Mouse (Mus musculus): ENCODE measurements around the gene Marf1. TPM values are rescaled to one million over a fixed set of nuclear protein-coding genes. Genes with fewer than 3 reads are reported as not detected.

Gene Marf1
- polyA plus RNA-seq, 1 experiment from 2014 or later = 16.3 TPM

- 73% methylated on average over 3 of the region's 3 CpGs for WGBS
- ATAC-seq (ENCODE audit: low FRiP score, low TSS enrichment) = no peak
- no peak overlapping the region for H3K27ac ChIP-seq (ENCODE audit: low read length)
These were observed 19.9 kb downstream of the Marf1 start for GRCm38 (mm10) chr16:14143298-14143697.

GRCm38 (mm10) chr16:14139106-14139505, 24.0 kb downstream of the Marf1 start:
- H3K4me3 ChIP-seq (ENCODE audit: low read length) = no peak overlapping the region
- no peak overlapping the region for H3K9ac ChIP-seq (replicated peaks; ENCODE audit: low read length)
- H3K4me1 ChIP-seq (ENCODE audit: insufficient read depth, low read length) = no peaks in the 10 kb centered on the region
- H3K9me3 ChIP-seq (ENCODE audit: low read length) = no peaks in the 10 kb centered on the region
- ATAC-seq (ENCODE audit: low FRiP score, low TSS enrichment) = no peak
- no peak overlapping the region for H3K27ac ChIP-seq (ENCODE audit: low read length)
- H3K27me3 ChIP-seq (ENCODE audit: insufficient read depth, low read length) = no peaks in the 10 kb centered on the region
- peaks cover 60% of the 10 kb centered on the region for H3K36me3 ChIP-seq (ENCODE audit: insufficient read depth, low read length)
- no peak overlapping the region for H3K4me2 ChIP-seq (replicated peaks; ENCODE audit: low read depth, low read length)

More at GRCm38 (mm10) chr16:14143298-14143697, 19.9 kb downstream of the Marf1 start:
- Histone ChIP-seq H3K4me3 (ENCODE audit: low read length) (no peak overlapping the region), H3K9ac (replicated peaks; ENCODE audit: low read length) (no peak overlapping the region), H3K9me3 (ENCODE audit: low read length) (no peaks in the 10 kb centered on the region), H3K4me1 (ENCODE audit: insufficient read depth, low read length) (no peaks in the 10 kb centered on the region), H3K27me3 (ENCODE audit: insufficient read depth, low read length) (no peaks in the 10 kb centered on the region), H3K36me3 (ENCODE audit: insufficient read depth, low read length) (peaks cover 71% of the 10 kb centered on the region), H3K4me2 (replicated peaks; ENCODE audit: low read depth, low read length) (no peak overlapping the region)

- Histone ChIP-seq H3K4me2 (replicated peaks; ENCODE audit: low read depth, low read length) (no peak overlapping the region), H3K9ac (replicated peaks; ENCODE audit: low read length) (no peak overlapping the region), H3K4me3 (ENCODE audit: low read length) (no peak overlapping the region), H3K36me3 (ENCODE audit: insufficient read depth, low read length) (peaks cover 61% of the 10 kb centered on the region), H3K9me3 (ENCODE audit: low read length) (no peaks in the 10 kb centered on the region), H3K27me3 (ENCODE audit: insufficient read depth, low read length) (no peaks in the 10 kb centered on the region), H3K27ac (ENCODE audit: low read length) (no peak overlapping the region), H3K4me1 (ENCODE audit: insufficient read depth, low read length) (no peaks in the 10 kb centered on the region)
- WGBS = 86% methylated on average over 1 of the region's 1 CpGs
- ATAC-seq (ENCODE audit: low FRiP score, low TSS enrichment) = no peak
These were observed 25.1 kb downstream of the Marf1 start for GRCm38 (mm10) chr16:14137976-14138561.

GRCm38 (mm10) chr16:14135014-14135413, 28.1 kb downstream of the Marf1 start:
- H3K27me3 ChIP-seq (ENCODE audit: insufficient read depth, low read length) = no peaks in the 10 kb centered on the region
- H3K4me1 ChIP-seq (ENCODE audit: insufficient read depth, low read length) = no peaks in the 10 kb centered on the region
- H3K4me2 ChIP-seq (replicated peaks; ENCODE audit: low read depth, low read length) = no peak overlapping the region
- no peak overlapping the region for H3K27ac ChIP-seq (ENCODE audit: low read length)
- ATAC-seq (ENCODE audit: low FRiP score, low TSS enrichment) = no peak
- no peak overlapping the region for H3K9ac ChIP-seq (replicated peaks; ENCODE audit: low read length)
- no peaks in the 10 kb centered on the region for H3K9me3 ChIP-seq (ENCODE audit: low read length)
- no peak overlapping the region for H3K4me3 ChIP-seq (ENCODE audit: low read length)
- peaks cover 61% of the 10 kb centered on the region for H3K36me3 ChIP-seq (ENCODE audit: insufficient read depth, low read length)
- 89% methylated on average over 2 of the region's 2 CpGs for WGBS

GRCm38 (mm10) chr16:14131838-14132237, 31.3 kb downstream of the Marf1 start:
- Histone ChIP-seq H3K36me3 (ENCODE audit: insufficient read depth, low read length) (peaks cover 47% of the 10 kb centered on the region), H3K4me3 (ENCODE audit: low read length) (no peak overlapping the region), H3K27me3 (ENCODE audit: insufficient read depth, low read length) (no peaks in the 10 kb centered on the region), H3K4me1 (ENCODE audit: insufficient read depth, low read length) (no peaks in the 10 kb centered on the region), H3K27ac (ENCODE audit: low read length) (no peak overlapping the region), H3K9ac (replicated peaks; ENCODE audit: low read length) (no peak overlapping the region), H3K4me2 (replicated peaks; ENCODE audit: low read depth, low read length) (no peak overlapping the region), H3K9me3 (ENCODE audit: low read length) (no peaks in the 10 kb centered on the region)
- WGBS = 87% methylated on average over 5 of the region's 5 CpGs
- no peak for ATAC-seq (ENCODE audit: low FRiP score, low TSS enrichment)

- Histone ChIP-seq H3K4me1 (ENCODE audit: insufficient read depth, low read length) (no peaks in the 10 kb centered on the region), H3K27me3 (ENCODE audit: insufficient read depth, low read length) (no peaks in the 10 kb centered on the region), H3K9ac (replicated peaks; ENCODE audit: low read length) (no peak overlapping the region), H3K4me3 (ENCODE audit: low read length) (no peak overlapping the region), H3K9me3 (ENCODE audit: low read length) (no peaks in the 10 kb centered on the region), H3K4me2 (replicated peaks; ENCODE audit: low read depth, low read length) (no peak overlapping the region), H3K27ac (ENCODE audit: low read length) (no peak overlapping the region), H3K36me3 (ENCODE audit: insufficient read depth, low read length) (peaks cover 42% of the 10 kb centered on the region)
- peak; percentile 23; the same call in 1 of the 2 replicates for ATAC-seq (ENCODE audit: low FRiP score, low TSS enrichment)
- WGBS = 83% methylated on average over 3 of the region's 3 CpGs
These were observed 31.8 kb downstream of the Marf1 start for GRCm38 (mm10) chr16:14131376-14131775.

GRCm38 (mm10) chr16:14130796-14131195, 32.4 kb downstream of the Marf1 start:
- H3K27me3 ChIP-seq (ENCODE audit: insufficient read depth, low read length) = no peaks in the 10 kb centered on the region
- no peak overlapping the region for H3K9ac ChIP-seq (replicated peaks; ENCODE audit: low read length)
- H3K27ac ChIP-seq (ENCODE audit: low read length) = no peak overlapping the region
- H3K9me3 ChIP-seq (ENCODE audit: low read length) = no peaks in the 10 kb centered on the region
- 95% methylated on average over 7 of the region's 7 CpGs for WGBS
- no peaks in the 10 kb centered on the region for H3K4me1 ChIP-seq (ENCODE audit: insufficient read depth, low read length)
- H3K4me3 ChIP-seq (ENCODE audit: low read length) = no peak overlapping the region
- H3K36me3 ChIP-seq (ENCODE audit: insufficient read depth, low read length) = peaks cover 40% of the 10 kb centered on the region
- ATAC-seq (ENCODE audit: low FRiP score, low TSS enrichment) = no peak
- H3K4me2 ChIP-seq (replicated peaks; ENCODE audit: low read depth, low read length) = no peak overlapping the region

- Histone ChIP-seq H3K27me3 (ENCODE audit: insufficient read depth, low read length) (no peaks in the 10 kb centered on the region), H3K9ac (replicated peaks; ENCODE audit: low read length) (no peak overlapping the region), H3K4me2 (replicated peaks; ENCODE audit: low read depth, low read length) (no peak overlapping the region), H3K9me3 (ENCODE audit: low read length) (no peaks in the 10 kb centered on the region), H3K27ac (ENCODE audit: low read length) (no peak overlapping the region), H3K4me3 (ENCODE audit: low read length) (no peak overlapping the region), H3K36me3 (ENCODE audit: insufficient read depth, low read length) (peaks cover 54% of the 10 kb centered on the region), H3K4me1 (ENCODE audit: insufficient read depth, low read length) (no peaks in the 10 kb centered on the region)
- no peak for ATAC-seq (ENCODE audit: low FRiP score, low TSS enrichment)
These were observed 34.2 kb downstream of the Marf1 start for GRCm38 (mm10) chr16:14128977-14129376.

GRCm38 (mm10) chr16:14125253-14125652, 37.9 kb downstream of the Marf1 start:
- H3K36me3 ChIP-seq (ENCODE audit: insufficient read depth, low read length) = peaks cover 63% of the 10 kb centered on the region

GRCm38 (mm10) chr16:14124709-14125108, 38.4 kb downstream of the Marf1 start:
- ATAC-seq (ENCODE audit: low FRiP score, low TSS enrichment) = no peak
- Histone ChIP-seq H3K36me3 (ENCODE audit: insufficient read depth, low read length) (peaks cover 61% of the 10 kb centered on the region), H3K27ac (ENCODE audit: low read length) (no peak overlapping the region), H3K9me3 (ENCODE audit: low read length) (no peaks in the 10 kb centered on the region), H3K27me3 (ENCODE audit: insufficient read depth, low read length) (no peaks in the 10 kb centered on the region), H3K9ac (replicated peaks; ENCODE audit: low read length) (no peak overlapping the region), H3K4me1 (ENCODE audit: insufficient read depth, low read length) (no peaks in the 10 kb centered on the region), H3K4me3 (ENCODE audit: low read length) (no peak overlapping the region), H3K4me2 (replicated peaks; ENCODE audit: low read depth, low read length) (no peak overlapping the region)
- WGBS = 94% methylated on average over 7 of the region's 7 CpGs

More at GRCm38 (mm10) chr16:14125253-14125652, 37.9 kb downstream of the Marf1 start:
- H3K4me1 ChIP-seq (ENCODE audit: insufficient read depth, low read length) = no peaks in the 10 kb centered on the region
- no peaks in the 10 kb centered on the region for H3K9me3 ChIP-seq (ENCODE audit: low read length)
- no peak overlapping the region for H3K4me3 ChIP-seq (ENCODE audit: low read length)
- no peak overlapping the region for H3K4me2 ChIP-seq (replicated peaks; ENCODE audit: low read depth, low read length)
- WGBS = 85% methylated on average over 1 of the region's 1 CpGs
- no peak for ATAC-seq (ENCODE audit: low FRiP score, low TSS enrichment)
- no peak overlapping the region for H3K9ac ChIP-seq (replicated peaks; ENCODE audit: low read length)
- H3K27me3 ChIP-seq (ENCODE audit: insufficient read depth, low read length) = no peaks in the 10 kb centered on the region
- H3K27ac ChIP-seq (ENCODE audit: low read length) = no peak overlapping the region
